ENCODE assay signal across 13 mouse cellular contexts in genomic region chr6:94344296-94344695, GRCm38 (mm10).
DNase-seq lines count a peak whose midpoint lies in the region; ATAC-seq and TF ChIP-seq lines count a peak whose summit lies in the region.
"Had no signal": no experiment of that assay in that cellular context is flagged by ENCODE, and none has a peak within 500 bp of the region (broad histone marks: within the 10 kb centered on the region; RNA-seq: fewer than 3 reads in every experiment).

No protein-coding gene starts in this region.

- H3K4me3 ChIP-seq in layer of hippocampus, adult 2 months, result no peak overlapping the region
- H3K4me3 ChIP-seq: hindbrain, embryonic 12.5 days had no signal

- H3K27ac ChIP-seq in layer of hippocampus, adult 2 months, result 0 out of 2 replicates have a peak overlapping the region, but pooled peaks have one; percentile 8
- H3K27ac ChIP-seq: hindbrain, embryonic 12.5 days had no signal

- TF ChIP-seq CTCF in layer of hippocampus, adult 2 months (conservative IDR thresholded peaks at IDR 0.05), result no peak

- intact Hi-C loops in left cerebral cortex, postnatal 4 days (cut with DNase I), result no loop called here

- ATAC-seq in megakaryocyte progenitor cell, adult 5-6 weeks (replicated peaks; ENCODE audit: poor library complexity), result no peak

- peak; percentile 60 for DNase-seq in left cerebral cortex, postnatal 4 days
- no peak for DNase-seq in left cerebral cortex, adult 11 months (ENCODE audit: low spot score)
- DNase-seq in cerebellum, adult 9-11 months, result peak; percentile 70
- DNase-seq in layer of hippocampus, adult 2 months (ENCODE audit: low spot score in 2 of 2), result peak; percentile 13 to 25
- no peak for DNase-seq in lung, postnatal 10 days
- no peak for DNase-seq in adrenal gland, adult 18-20 months (ENCODE audit: low spot score in 2 of 2)
- DNase-seq: heart, adult 18-20 months; kidney, adult 11 months; kidney, postnatal 25 days; lung, embryonic 14.5 days; thymus, postnatal 36 days had no signal

Comparison
In these comparisons a context has a peak if more than half of its experiments do, and no peak if none do; other contexts are left out.
1. DNase-seq: peak in left cerebral cortex, postnatal 4 days (single experiment), cerebellum, adult 9-11 months (single experiment) and layer of hippocampus, adult 2 months (2 of 2); none in left cerebral cortex, adult 11 months (single experiment), lung, postnatal 10 days (single experiment) and adrenal gland, adult 18-20 months (0 of 2).